Mouse (Mus musculus): ENCODE measurements around the gene Serpina10. TPM values are rescaled to one million over a fixed set of nuclear protein-coding genes. Genes with fewer than 3 reads are reported as not detected.

Gene Serpina10
- polyA plus RNA-seq, 1 experiment: 1.5 TPM

GRCm38 (mm10) chr12:103660076-103660475 lies 28.8 kb upstream of the Serpina10 start:
- peak; percentile 27 for DNase-seq
- Histone ChIP-seq H3K36me3 (ENCODE audit: control insufficient read depth, insufficient read depth, low read length) (no peaks in the 10 kb centered on the region), H3K4me3 (ENCODE audit: insufficient read depth, low read depth, low read length) (no peak overlapping the region), H3K4me1 (ENCODE audit: control insufficient read depth, insufficient read depth, low read length) (no peaks in the 10 kb centered on the region), H3K27ac (ENCODE audit: insufficient read depth, low read depth, low read length) (no peak overlapping the region), H3K27me3 (replicated peaks; ENCODE audit: control insufficient read depth, insufficient read depth, low read length) (no peaks in the 10 kb centered on the region)
- 57% methylated on average over 5 of the region's 5 CpGs for WGBS
- no peak for TF ChIP-seq CTCF (conservative IDR thresholded peaks at IDR 0.05; ENCODE audit: insufficient read depth, insufficient read length, low read depth, low read length)
- TF ChIP-seq POLR2A (IDR thresholded peaks at IDR 0.05; ENCODE audit: low read depth, low read length): no peak

- 81% methylated on average over 2 of the region's 2 CpGs for WGBS
- no peaks in the 10 kb centered on the region for H3K27me3 ChIP-seq (replicated peaks; ENCODE audit: control insufficient read depth, insufficient read depth, low read length)
- no peak overlapping the region for H3K4me3 ChIP-seq (ENCODE audit: insufficient read depth, low read depth, low read length)
- no peaks in the 10 kb centered on the region for H3K4me1 ChIP-seq (ENCODE audit: control insufficient read depth, insufficient read depth, low read length)
- H3K36me3 ChIP-seq (ENCODE audit: control insufficient read depth, insufficient read depth, low read length): no peaks in the 10 kb centered on the region
- no peak for TF ChIP-seq POLR2A (IDR thresholded peaks at IDR 0.05; ENCODE audit: low read depth, low read length)
- no peak for TF ChIP-seq CTCF (conservative IDR thresholded peaks at IDR 0.05; ENCODE audit: insufficient read depth, insufficient read length, low read depth, low read length)
- DNase-seq: peak; percentile 28
- no peak overlapping the region for H3K27ac ChIP-seq (ENCODE audit: insufficient read depth, low read depth, low read length)
Observed at GRCm38 (mm10) chr12:103659171-103659570, 27.9 kb upstream of the Serpina10 start.

- Histone ChIP-seq H3K4me1 (ENCODE audit: control insufficient read depth, insufficient read depth, low read length) (no peaks in the 10 kb centered on the region), H3K4me3 (ENCODE audit: insufficient read depth, low read depth, low read length) (no peak overlapping the region), H3K27me3 (replicated peaks; ENCODE audit: control insufficient read depth, insufficient read depth, low read length) (no peaks in the 10 kb centered on the region), H3K27ac (ENCODE audit: insufficient read depth, low read depth, low read length) (no peak overlapping the region), H3K36me3 (ENCODE audit: control insufficient read depth, insufficient read depth, low read length) (no peaks in the 10 kb centered on the region)
- DNase-seq: no peak
- no peak for TF ChIP-seq CTCF (conservative IDR thresholded peaks at IDR 0.05; ENCODE audit: insufficient read depth, insufficient read length, low read depth, low read length)
- TF ChIP-seq POLR2A (IDR thresholded peaks at IDR 0.05; ENCODE audit: low read depth, low read length): no peak
- 84% methylated on average over 10 of the region's 10 CpGs for WGBS
Observed at GRCm38 (mm10) chr12:103657991-103658390, 26.7 kb upstream of the Serpina10 start.

- Histone ChIP-seq H3K36me3 (ENCODE audit: control insufficient read depth, insufficient read depth, low read length) (no peaks in the 10 kb centered on the region), H3K27ac (ENCODE audit: insufficient read depth, low read depth, low read length) (no peak within 1 kb of the TSS), H3K4me1 (ENCODE audit: control insufficient read depth, insufficient read depth, low read length) (no peaks in the 10 kb centered on the region), H3K27me3 (replicated peaks; ENCODE audit: control insufficient read depth, insufficient read depth, low read length) (no peaks in the 10 kb centered on the region), H3K4me3 (ENCODE audit: insufficient read depth, low read depth, low read length) (no peak within 1 kb of the TSS)
- TF ChIP-seq POLR2A (IDR thresholded peaks at IDR 0.05; ENCODE audit: low read depth, low read length) (no peak), CTCF (conservative IDR thresholded peaks at IDR 0.05; ENCODE audit: insufficient read depth, insufficient read length, low read depth, low read length) (no peak)
- DNase-seq: no peak
- 67% methylated on average over 9 of the region's 9 CpGs for WGBS
Observed at GRCm38 (mm10) chr12:103656848-103657626, 25.8 kb upstream of the Serpina10 start, which contains the start of gene Serpina6. Gene Serpina6 (minus strand): TSS chr12:103657212.

- DNase-seq: no peak
- no peaks in the 10 kb centered on the region for H3K4me1 ChIP-seq (ENCODE audit: control insufficient read depth, insufficient read depth, low read length)
- H3K4me3 ChIP-seq (ENCODE audit: insufficient read depth, low read depth, low read length): no peak overlapping the region
- H3K36me3 ChIP-seq (ENCODE audit: control insufficient read depth, insufficient read depth, low read length): no peaks in the 10 kb centered on the region
- H3K27me3 ChIP-seq (replicated peaks; ENCODE audit: control insufficient read depth, insufficient read depth, low read length): no peaks in the 10 kb centered on the region
- TF ChIP-seq POLR2A (IDR thresholded peaks at IDR 0.05; ENCODE audit: low read depth, low read length) (no peak), CTCF (conservative IDR thresholded peaks at IDR 0.05; ENCODE audit: insufficient read depth, insufficient read length, low read depth, low read length) (no peak)
- 90% methylated on average over 7 of the region's 7 CpGs for WGBS
- H3K27ac ChIP-seq (ENCODE audit: insufficient read depth, low read depth, low read length): no peak overlapping the region
Observed at GRCm38 (mm10) chr12:103655123-103656044, 24.1 kb upstream of the Serpina10 start.

- TF ChIP-seq CTCF (conservative IDR thresholded peaks at IDR 0.05; ENCODE audit: insufficient read depth, insufficient read length, low read depth, low read length) (no peak), POLR2A (IDR thresholded peaks at IDR 0.05; ENCODE audit: low read depth, low read length) (no peak)
- no peak for DNase-seq
- no peaks in the 10 kb centered on the region for H3K36me3 ChIP-seq (ENCODE audit: control insufficient read depth, insufficient read depth, low read length)
- 92% methylated on average over 2 of the region's 2 CpGs for WGBS
- no peaks in the 10 kb centered on the region for H3K4me1 ChIP-seq (ENCODE audit: control insufficient read depth, insufficient read depth, low read length)
- H3K4me3 ChIP-seq (ENCODE audit: insufficient read depth, low read depth, low read length): no peak overlapping the region
- no peak overlapping the region for H3K27ac ChIP-seq (ENCODE audit: insufficient read depth, low read depth, low read length)
- no peaks in the 10 kb centered on the region for H3K27me3 ChIP-seq (replicated peaks; ENCODE audit: control insufficient read depth, insufficient read depth, low read length)
Observed at GRCm38 (mm10) chr12:103653836-103654235, 22.6 kb upstream of the Serpina10 start.

- Histone ChIP-seq H3K36me3 (ENCODE audit: control insufficient read depth, insufficient read depth, low read length) (no peaks in the 10 kb centered on the region), H3K4me3 (ENCODE audit: insufficient read depth, low read depth, low read length) (no peak overlapping the region), H3K27me3 (replicated peaks; ENCODE audit: control insufficient read depth, insufficient read depth, low read length) (no peaks in the 10 kb centered on the region), H3K4me1 (ENCODE audit: control insufficient read depth, insufficient read depth, low read length) (no peaks in the 10 kb centered on the region), H3K27ac (ENCODE audit: insufficient read depth, low read depth, low read length) (no peak overlapping the region)
- DNase-seq: no peak
- WGBS: 63% methylated on average over 2 of the region's 2 CpGs
- no peak for TF ChIP-seq CTCF (conservative IDR thresholded peaks at IDR 0.05; ENCODE audit: insufficient read depth, insufficient read length, low read depth, low read length)
- no peak for TF ChIP-seq POLR2A (IDR thresholded peaks at IDR 0.05; ENCODE audit: low read depth, low read length)
Observed at GRCm38 (mm10) chr12:103646314-103646713, 15.1 kb upstream of the Serpina10 start.

Measured in kidney, adult 2 months (tissue).